Mouse (Mus musculus) lung, adult 18-20 months (tissue): ENCODE results near the gene Ptprn2.
A peak's percentile ranks its signal among the peaks of the same experiment; 100 is the strongest.

Source experiments
- DNase-seq, 2 experiments: peaks; one replicate each; pipeline ENCODE4 v3.0.0; 2022; ENCODE audit warnings: mixed read lengths in 2 of 2

Ptprn2 gene

GRCm38 (mm10) chr12:117152366-117153165, 667.0 kb downstream of the Ptprn2 start:
- no peak for DNase-seq

- no peak for DNase-seq
These were observed 667.6 kb downstream of the Ptprn2 start for GRCm38 (mm10) chr12:117153166-117153480.

GRCm38 (mm10) chr12:117153671-117154355, 668.3 kb downstream of the Ptprn2 start:
- DNase-seq: peak; percentile 16 to 19

- no peak for DNase-seq
These were observed 669.1 kb downstream of the Ptprn2 start for GRCm38 (mm10) chr12:117154356-117155243.

- no peak for DNase-seq
These were observed 670.0 kb downstream of the Ptprn2 start for GRCm38 (mm10) chr12:117155307-117156220.

GRCm38 (mm10) chr12:117156256-117156655, 670.7 kb downstream of the Ptprn2 start:
- no peak for DNase-seq

GRCm38 (mm10) chr12:117156786-117157185, 671.3 kb downstream of the Ptprn2 start:
- no peak for DNase-seq

- DNase-seq: no peak
These were observed 671.7 kb downstream of the Ptprn2 start for GRCm38 (mm10) chr12:117157249-117157648.

- DNase-seq: no peak
These were observed 672.3 kb downstream of the Ptprn2 start for GRCm38 (mm10) chr12:117157660-117158386.

GRCm38 (mm10) chr12:117158950-117159668, 673.6 kb downstream of the Ptprn2 start:
- DNase-seq: no peak

GRCm38 (mm10) chr12:117159669-117160210, 674.2 kb downstream of the Ptprn2 start:
- DNase-seq: no peak

- DNase-seq: no peak
These were observed 674.8 kb downstream of the Ptprn2 start for GRCm38 (mm10) chr12:117160211-117160891.

- DNase-seq: no peak
These were observed 676.7 kb downstream of the Ptprn2 start for GRCm38 (mm10) chr12:117162180-117162579.

- DNase-seq: no peak
These were observed 678.3 kb downstream of the Ptprn2 start for GRCm38 (mm10) chr12:117163789-117164188.

GRCm38 (mm10) chr12:117166266-117166665, 680.7 kb downstream of the Ptprn2 start:
- peak in 1 of 2 experiments; percentile 18 for DNase-seq

- DNase-seq: no peak
These were observed 684.1 kb downstream of the Ptprn2 start for GRCm38 (mm10) chr12:117169670-117170069.

- DNase-seq: no peak
These were observed 687.0 kb downstream of the Ptprn2 start for GRCm38 (mm10) chr12:117172529-117172884.

GRCm38 (mm10) chr12:117172885-117173529, 687.5 kb downstream of the Ptprn2 start:
- no peak for DNase-seq

- no peak for DNase-seq
These were observed 688.7 kb downstream of the Ptprn2 start for GRCm38 (mm10) chr12:117174189-117174588.
